Mouse (Mus musculus) testis, adult 2 months (tissue): ENCODE data around the gene Sars2.
A peak's percentile ranks its signal among the peaks of the same experiment; 100 is the strongest.

Experiments used
- CTCF ChIP-seq: fragments of 200-500 bp; IDR thresholded peaks from 2 replicates; pipeline ENCODE4 v1.5.1; 2012; ENCODE audit warnings: low read depth, mild to moderate bottlenecking, inconsistent platforms, low read length, moderate library complexity; ENCODE audit not compliant: control insufficient read depth, insufficient read depth, insufficient replicate concordance
- POLR2A ChIP-seq: fragments of 200-500 bp; IDR thresholded peaks from 2 replicates; pipeline ENCODE4 v1.6.1; 2012; ENCODE audit warnings: low read depth, mild to moderate bottlenecking, inconsistent platforms, low read length, moderate library complexity; ENCODE audit not compliant: control insufficient read depth

GRCm38 (mm10) chr7:28796562-28796975 lies 54.8 kb downstream of the Sars2 start:
- peak; percentile 99 for TF ChIP-seq CTCF
- no peak for TF ChIP-seq POLR2A
